Mouse (Mus musculus) gastrocnemius, postnatal 14 days (tissue): ENCODE results near the gene Gm29797. TPM values are rescaled to one million over a fixed set of nuclear protein-coding genes. Genes with fewer than 3 reads are reported as not detected.

ENCODE experiments used
- DNase-seq: peaks from one replicate; pipeline ENCODE4 v3.0.0; 2021; ENCODE audit warnings: mixed read lengths
- intact Hi-C: fragments of 180-260 bp; cut with DNase I; formaldehyde crosslinking; loops from one replicate; pipeline ENCODE4 v1.15.1; 2025; ENCODE audit warnings: low total_unique reads
- total RNA-seq, 2 experiments: library from RNA; stranded (reverse); gene quantifications; 2 replicates each; pipeline ENCODE4 v1.2.3; 2021

Gene Gm29797
- total RNA-seq, 2 experiments from 2014 or later = not detected

GRCm38 (mm10) chr2:181671326-181671725 lies 14.5 kb downstream of the Gm29797 start, which contains the start of gene Sox18:
Gene Sox18 (minus strand): TSS chr2:181671640.
- DNase-seq = peak; percentile 36
- intact Hi-C loops = no loop called here

GRCm38 (mm10) chr2:181671984-181672383 lies 15.2 kb downstream of the Gm29797 start:
- no peak for DNase-seq
- intact Hi-C loops = no loop called here

GRCm38 (mm10) chr2:181673501-181673900 lies 16.7 kb downstream of the Gm29797 start:
- intact Hi-C loops = no loop called here

GRCm38 (mm10) chr2:181674934-181675333 lies 18.1 kb downstream of the Gm29797 start:
- intact Hi-C loops = no loop called here
- no peak for DNase-seq

More at GRCm38 (mm10) chr2:181673501-181673900, 16.7 kb downstream of the Gm29797 start:
- no peak for DNase-seq

GRCm38 (mm10) chr2:181675454-181675853 lies 18.6 kb downstream of the Gm29797 start:
- peak; percentile 71 for DNase-seq
- intact Hi-C loops = no loop called here

GRCm38 (mm10) chr2:181676424-181676823 lies 19.6 kb downstream of the Gm29797 start:
- no peak for DNase-seq
- intact Hi-C loops = no loop called here

GRCm38 (mm10) chr2:181677096-181677754 lies 20.4 kb downstream of the Gm29797 start:
- peak; percentile 44 for DNase-seq
- intact Hi-C loops = no loop called here

GRCm38 (mm10) chr2:181677755-181678098 lies 20.9 kb downstream of the Gm29797 start:
- intact Hi-C loops = no loop called here

GRCm38 (mm10) chr2:181678780-181679179 lies 21.9 kb downstream of the Gm29797 start:
- intact Hi-C loops = no loop called here
- DNase-seq = peak; percentile 72

More at GRCm38 (mm10) chr2:181677755-181678098, 20.9 kb downstream of the Gm29797 start:
- no peak for DNase-seq

- intact Hi-C loops = no loop called here
- peak; percentile 68 for DNase-seq
These were observed 23.3 kb downstream of the Gm29797 start, which contains the start of gene Tcea2 for GRCm38 (mm10) chr2:181679951-181680715. Gene Tcea2 (plus strand): TSS chr2:181680310.

- intact Hi-C loops = no loop called here
These were observed 23.9 kb downstream of the Gm29797 start for GRCm38 (mm10) chr2:181680716-181681117.

GRCm38 (mm10) chr2:181681978-181682377 lies 25.1 kb downstream of the Gm29797 start:
- intact Hi-C loops = no loop called here

More at GRCm38 (mm10) chr2:181680716-181681117, 23.9 kb downstream of the Gm29797 start:
- no peak for DNase-seq

GRCm38 (mm10) chr2:181683381-181683780 lies 26.5 kb downstream of the Gm29797 start:
- intact Hi-C loops = no loop called here
- DNase-seq = no peak

More at GRCm38 (mm10) chr2:181681978-181682377, 25.1 kb downstream of the Gm29797 start:
- no peak for DNase-seq

GRCm38 (mm10) chr2:181684713-181685112 lies 27.9 kb downstream of the Gm29797 start:
- no peak for DNase-seq
- intact Hi-C loops = no loop called here

- DNase-seq = no peak
- intact Hi-C loops = no loop called here
These were observed 28.9 kb downstream of the Gm29797 start for GRCm38 (mm10) chr2:181685686-181686085.

GRCm38 (mm10) chr2:181687586-181687985 lies 30.8 kb downstream of the Gm29797 start:
- DNase-seq = no peak
- intact Hi-C loops = no loop called here

GRCm38 (mm10) chr2:181689466-181690160 lies 32.8 kb downstream of the Gm29797 start:
- no peak for DNase-seq
- intact Hi-C loops = no loop called here

- intact Hi-C loops = no loop called here
- no peak for DNase-seq
These were observed 34.2 kb downstream of the Gm29797 start for GRCm38 (mm10) chr2:181691083-181691482.

GRCm38 (mm10) chr2:181691571-181691970 lies 34.7 kb downstream of the Gm29797 start:
- intact Hi-C loops = no loop called here
- no peak for DNase-seq

GRCm38 (mm10) chr2:181692304-181692703 lies 35.5 kb downstream of the Gm29797 start:
- no peak for DNase-seq
- intact Hi-C loops = no loop called here
